Comparison of ENCODE assay signal across 29 mouse cellular contexts in genomic region chr16:24733321-24733720, GRCm38 (mm10).
DNase-seq lines count a peak whose midpoint lies in the region; ATAC-seq and TF ChIP-seq lines count a peak whose summit lies in the region.
"Had no signal": no experiment of that assay in that cellular context is flagged by ENCODE, and none has a peak within 500 bp of the region (broad histone marks: within the 10 kb centered on the region; RNA-seq: fewer than 3 reads in every experiment).

No protein-coding gene starts in this region.

- no peaks in the 10 kb centered on the region for H3K9me3 ChIP-seq in kidney, embryonic 15.5 days (replicated peaks)
- no peaks in the 10 kb centered on the region for H3K9me3 ChIP-seq in midbrain, postnatal 0 days (ENCODE audit: low read length)
- H3K9me3 ChIP-seq: embryonic facial prominence, embryonic 15.5 days; heart, embryonic 13.5 days; hindbrain, embryonic 10.5 days; hindbrain, embryonic 15.5 days; limb, embryonic 12.5 days; neural tube, embryonic 13.5 days; stomach, embryonic 15.5 days had no signal

- no peaks in the 10 kb centered on the region for H3K36me3 ChIP-seq in kidney, embryonic 15.5 days
- H3K36me3 ChIP-seq in myocyte (ENCODE audit: control insufficient read depth, insufficient read depth) = no peaks in the 10 kb centered on the region
- no peaks in the 10 kb centered on the region for H3K36me3 ChIP-seq in midbrain, postnatal 0 days (ENCODE audit: insufficient read depth, low read length)
- H3K36me3 ChIP-seq: embryonic facial prominence, embryonic 15.5 days; hindbrain, embryonic 10.5 days; hindbrain, embryonic 15.5 days; limb, embryonic 12.5 days; neural tube, embryonic 13.5 days had no signal

- H3ac ChIP-seq in myocyte (ENCODE audit: control insufficient read depth, insufficient read length) = no peak overlapping the region

- H3K4me3 ChIP-seq in kidney, embryonic 15.5 days (replicated peaks) = no peak overlapping the region
- H3K4me3 ChIP-seq in myocyte = no peak overlapping the region
- H3K4me3 ChIP-seq in midbrain, postnatal 0 days (ENCODE audit: low read depth, low read length) = no peak overlapping the region
- H3K4me3 ChIP-seq: embryonic facial prominence, embryonic 15.5 days; gastrocnemius, adult 2 months; heart, embryonic 13.5 days; hindbrain, embryonic 10.5 days; hindbrain, embryonic 15.5 days; limb, embryonic 12.5 days; neural tube, embryonic 13.5 days; stomach, embryonic 15.5 days had no signal

- H3K79me2 ChIP-seq in myocyte (ENCODE audit: control insufficient read depth, insufficient read depth) = peaks cover 6% of the 10 kb centered on the region

- no peak for ATAC-seq in kidney, embryonic 15.5 days (replicated peaks; ENCODE audit: low FRiP score)
- no peak for ATAC-seq in midbrain, postnatal 0 days (ENCODE audit: low FRiP score)
- ATAC-seq: activated CD4-positive, CD25-positive, alpha-beta regulatory T cell, adult 4 months; forebrain, embryonic 16.5 days; inflammation-experienced regulatory T-cells, adult 6 months; midbrain, embryonic 16.5 days had no signal

- no peak overlapping the region for H3K27ac ChIP-seq in kidney, embryonic 15.5 days
- no peak overlapping the region for H3K27ac ChIP-seq in midbrain, postnatal 0 days (ENCODE audit: low read depth, low read length)
- H3K27ac ChIP-seq: embryonic facial prominence, embryonic 15.5 days; gastrocnemius, adult 2 months; heart, embryonic 13.5 days; hindbrain, embryonic 10.5 days; hindbrain, embryonic 15.5 days; limb, embryonic 12.5 days; neural tube, embryonic 13.5 days; stomach, embryonic 15.5 days had no signal

- no peak overlapping the region for H3K4me2 ChIP-seq in kidney, embryonic 15.5 days
- peak overlapping the region; percentile 64 for H3K4me2 ChIP-seq in myocyte (ENCODE audit: low read depth)
- no peak overlapping the region for H3K4me2 ChIP-seq in midbrain, postnatal 0 days (ENCODE audit: low read depth, low read length, poor library complexity, severe bottlenecking)
- H3K4me2 ChIP-seq: embryonic facial prominence, embryonic 15.5 days; heart, embryonic 13.5 days; hindbrain, embryonic 15.5 days; limb, embryonic 12.5 days; liver, embryonic 11.5 days; neural tube, embryonic 13.5 days; stomach, embryonic 15.5 days had no signal

- WGBS in kidney, embryonic 15.5 days = 76% methylated on average over 1 of the region's 1 CpGs
- WGBS in midbrain, postnatal 0 days = 91% methylated on average over 1 of the region's 1 CpGs

- peaks cover 16% of the 10 kb centered on the region; the same call in 1 of the 2 replicates for H3K4me1 ChIP-seq in kidney, embryonic 15.5 days
- H3K4me1 ChIP-seq in midbrain, postnatal 0 days (ENCODE audit: insufficient read depth, low read length) = no peaks in the 10 kb centered on the region
- H3K4me1 ChIP-seq: stomach, embryonic 15.5 days had no signal

- no peak overlapping the region for H3K9ac ChIP-seq in kidney, embryonic 15.5 days
- no peak overlapping the region for H3K9ac ChIP-seq in midbrain, postnatal 0 days (replicated peaks; ENCODE audit: low read length, poor library complexity, severe bottlenecking)
- H3K9ac ChIP-seq: embryonic facial prominence, embryonic 15.5 days; heart, embryonic 13.5 days; hindbrain, embryonic 15.5 days; limb, embryonic 12.5 days; neural tube, embryonic 13.5 days; stomach, embryonic 15.5 days had no signal

- TF ChIP-seq CTCF in midbrain, postnatal 0 days (IDR thresholded peaks at IDR 0.05) = no peak

- DNase-seq in kidney, postnatal 14 days = peak; percentile 15
- DNase-seq in 3T3-L1 (ENCODE audit: low read depth, low spot score) = peak; percentile 98
- DNase-seq in Muller cell, postnatal 12 days (ENCODE audit: inconsistent ontology term) = peak; percentile 91
- DNase-seq in midbrain, postnatal 0 days (ENCODE audit: low spot score) = no peak
- DNase-seq in urinary bladder, postnatal 36 days (ENCODE audit: low spot score in 2 of 2) = no peak
- DNase-seq: adrenal gland, adult 2 months; adrenal gland, postnatal 36 days; cerebellum, adult 18-20 months; cerebellum, postnatal 10 days; gastrocnemius, adult 2 months; gastrocnemius, postnatal 36 days; heart, postnatal 14 days; kidney, adult 11 months; kidney, postnatal 10 days; thymus, postnatal 14 days had no signal

- no peak for TF ChIP-seq POLR2A in myocyte (IDR thresholded peaks at IDR 0.05; ENCODE audit: insufficient read length, low read depth)

- no peaks in the 10 kb centered on the region for H3K27me3 ChIP-seq in kidney, embryonic 15.5 days
- H3K27me3 ChIP-seq in myocyte (ENCODE audit: control insufficient read depth, insufficient read depth, insufficient read length) = no peaks in the 10 kb centered on the region
- H3K27me3 ChIP-seq in midbrain, postnatal 0 days (ENCODE audit: insufficient read depth, low read length) = no peaks in the 10 kb centered on the region
- H3K27me3 ChIP-seq: embryonic facial prominence, embryonic 15.5 days; heart, embryonic 13.5 days; hindbrain, embryonic 15.5 days; limb, embryonic 12.5 days; neural tube, embryonic 13.5 days; stomach, embryonic 15.5 days had no signal

TF ChIP-seq in myocyte, 11 proteins besides CTCF, POLR2A, EP300 and RAD21:
- TF ChIP-seq E2F4 (IDR thresholded peaks at IDR 0.05; ENCODE audit: insufficient read depth) = no peak

Comparison
In these comparisons a context has a peak if more than half of its experiments do, and no peak if none do; other contexts are left out.
1. DNase-seq: peak in kidney, postnatal 14 days (single experiment), 3T3-L1 (single experiment) and Muller cell, postnatal 12 days (single experiment); none in midbrain, postnatal 0 days (single experiment) and urinary bladder, postnatal 36 days (0 of 2).